Mouse (Mus musculus): Measurements from ENCODE around the gene Slc16a12.

DNA sequence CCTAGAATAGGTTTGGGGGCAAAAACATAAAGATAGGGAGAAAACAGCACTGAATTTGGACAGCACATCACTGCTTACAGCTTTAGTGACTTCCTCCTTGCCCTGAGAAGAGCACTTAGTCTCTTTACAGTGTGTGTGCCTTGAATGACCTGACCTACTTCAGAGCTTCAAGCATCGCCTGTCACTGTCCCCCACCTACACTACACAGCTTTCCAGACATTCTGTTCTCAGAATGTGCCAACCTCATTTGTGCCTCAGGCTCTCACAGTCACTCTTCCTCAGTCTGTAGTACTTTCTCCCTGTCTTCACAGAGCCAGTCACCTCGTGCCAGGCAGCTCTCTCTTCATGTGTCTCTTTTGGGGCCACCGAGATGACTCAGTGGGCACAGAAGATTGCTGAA, 24.5 kb downstream of the Slc16a12 start:
- TF ChIP-seq CTCF (IDR thresholded peaks at IDR 0.05; ENCODE audit: control insufficient read depth, insufficient read depth, insufficient read length) (no peak), CEBPB (IDR thresholded peaks at IDR 0.05; ENCODE audit: low read depth) (no peak), MYOD1 (IDR thresholded peaks at IDR 0.05; ENCODE audit: control insufficient read depth, insufficient read length, low read depth) (no peak), MYOG (IDR thresholded peaks at IDR 0.05; ENCODE audit: control insufficient read depth, extremely low read depth, insufficient read length) (no peak), MAX (IDR thresholded peaks at IDR 0.05) (no peak)

Data from C2C12 (cell line).